Mouse (Mus musculus) midbrain, embryonic 13.5 days (tissue): ENCODE results near the gene Ube2l3. TPM values are rescaled to one million over a fixed set of nuclear protein-coding genes. Genes with fewer than 3 reads are reported as not detected.

Experiments
- ATAC-seq: fragments of 200-750 bp; cut with Nextera tagmentation; 2 replicates; pipeline ENCODE4 v1.8.0; 2017; ENCODE audit warnings: mild to moderate bottlenecking, moderate TSS enrichment, moderate library complexity
- H3K27ac ChIP-seq: fragments of 300-500 bp; sonication (generic); 2 replicates; pipeline ENCODE4 v1.5.1; 2015; ENCODE audit warnings: inconsistent platforms, mild to moderate bottlenecking, moderate library complexity
- H3K27me3 ChIP-seq: fragments of 300-500 bp; sonication (generic); 2 replicates; pipeline ENCODE4 v1.6.1; 2015; ENCODE audit warnings: mild to moderate bottlenecking, inconsistent platforms
- H3K36me3 ChIP-seq: fragments of 300-500 bp; sonication (generic); 2 replicates; pipeline ENCODE4 v1.6.1; 2015; ENCODE audit warnings: mild to moderate bottlenecking, inconsistent platforms
- H3K4me1 ChIP-seq: fragments of 300-500 bp; sonication (generic); replicated peaks from 2 replicates; pipeline ENCODE4 v1.6.1; 2015; ENCODE audit warnings: inconsistent platforms
- H3K4me2 ChIP-seq: fragments of 300-500 bp; sonication (generic); replicated peaks from 2 replicates; pipeline ENCODE4 v1.6.1; 2015; ENCODE audit warnings: moderate library complexity, mild to moderate bottlenecking, inconsistent platforms
- H3K4me3 ChIP-seq: fragments of 300-500 bp; sonication (generic); replicated peaks from 2 replicates; pipeline ENCODE4 v1.5.1; 2015; ENCODE audit warnings: mild to moderate bottlenecking, inconsistent platforms
- H3K9ac ChIP-seq: fragments of 300-500 bp; sonication (generic); replicated peaks from 2 replicates; pipeline ENCODE4 v1.6.1; 2015; ENCODE audit warnings: mild to moderate bottlenecking, inconsistent platforms
- H3K9me3 ChIP-seq: fragments of 300-500 bp; sonication (generic); 2 replicates; pipeline ENCODE4 v1.6.1; 2016; ENCODE audit warnings: mild to moderate bottlenecking, inconsistent platforms
- WGBS: fragments of 180-500 bp; shearing (Covaris S2); methylation state at CpG from one replicate; pipeline ENCODE4 v1.1.7; 2015; 5-methylcytosine and 5-hydroxymethylcytosine counted together
- polyA plus RNA-seq: library from polyadenylated mRNA; unstranded; fragments of >200 nt; fragmentation: Nextera tagmentation; extraction: Ambion mirVana; gene quantifications from 2 replicates; pipeline ENCODE4 v1.2.1, GENCODE M21; 2015

Ube2l3 gene
- polyA plus RNA-seq, 1 experiment from 2014 or later: 342 TPM

DNA sequence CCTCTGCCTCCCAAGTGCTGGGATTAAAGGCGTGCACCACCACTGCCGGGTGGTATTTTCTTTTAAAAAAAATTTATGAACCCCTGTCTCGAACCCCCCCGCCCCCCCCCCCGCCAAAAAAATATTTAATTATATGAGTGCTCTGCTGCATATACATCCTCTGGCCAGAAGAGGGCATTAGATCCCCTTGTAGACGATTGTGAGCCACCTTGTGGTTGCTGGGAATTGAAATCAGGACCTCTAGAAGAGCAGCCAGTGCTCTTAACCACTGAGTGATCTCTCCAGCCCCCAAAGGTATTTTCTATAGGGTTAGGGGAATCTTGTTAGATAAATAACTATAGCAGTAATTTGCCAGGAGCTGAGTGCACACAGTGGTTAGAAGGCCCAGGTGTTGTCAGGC, 2.5 kb upstream of the Ube2l3 start:
- no peak overlapping the region for H3K4me3 ChIP-seq
- H3K27me3 ChIP-seq: peaks cover 7% of the 10 kb centered on the region; the same call in 1 of the 2 replicates
- WGBS: 10% methylated on average over 6 of the region's 6 CpGs
- H3K27ac ChIP-seq: no peak overlapping the region
- H3K4me1 ChIP-seq: peaks cover 21% of the 10 kb centered on the region
- no peak for ATAC-seq
- H3K36me3 ChIP-seq: no peaks in the 10 kb centered on the region
- no peak overlapping the region for H3K4me2 ChIP-seq
- H3K9me3 ChIP-seq: no peaks in the 10 kb centered on the region
- no peak overlapping the region for H3K9ac ChIP-seq

DNA sequence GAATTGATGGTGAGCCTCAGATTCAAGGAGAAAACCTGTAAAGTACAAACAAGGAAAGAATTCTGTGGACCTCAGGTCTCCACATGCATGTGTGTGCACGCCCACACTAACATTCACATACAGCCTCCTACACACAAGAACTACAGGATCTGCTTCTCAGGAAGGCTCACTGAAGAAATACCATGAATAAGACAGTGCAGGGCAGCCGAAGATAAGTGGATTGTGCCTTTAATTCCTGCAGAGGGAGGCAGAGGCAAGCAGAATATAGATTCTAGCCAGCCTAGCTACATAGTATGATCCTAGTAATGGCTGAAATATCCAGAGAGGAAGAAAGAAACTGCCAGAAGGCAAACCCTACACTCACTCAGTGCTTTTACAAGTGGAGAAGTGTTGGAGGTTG, 472 bp downstream of the Ube2l3 start:
- H3K4me3 ChIP-seq: peak overlapping the region; percentile 99; the same call in 1 of the 2 replicates
- WGBS: 59% methylated on average over 2 of the region's 2 CpGs
- peaks cover 20% of the 10 kb centered on the region for H3K4me1 ChIP-seq
- H3K27me3 ChIP-seq: peaks cover 7% of the 10 kb centered on the region; the same call in 1 of the 2 replicates
- H3K4me2 ChIP-seq: no peak overlapping the region
- H3K27ac ChIP-seq: no peak overlapping the region
- H3K9me3 ChIP-seq: no peaks in the 10 kb centered on the region
- H3K9ac ChIP-seq: no peak overlapping the region
- no peaks in the 10 kb centered on the region for H3K36me3 ChIP-seq
- ATAC-seq: peak; percentile 32

- H3K4me1 ChIP-seq: peaks cover 20% of the 10 kb centered on the region
- H3K4me3 ChIP-seq: peak overlapping the region; percentile 99
- no peaks in the 10 kb centered on the region for H3K36me3 ChIP-seq
- WGBS: under 1% methylated on average over 72 of the region's 72 CpGs
- H3K9me3 ChIP-seq: no peaks in the 10 kb centered on the region
- peak; percentile 86 for ATAC-seq
- H3K27me3 ChIP-seq: peaks cover 2% of the 10 kb centered on the region; the same call in 1 of the 2 replicates
- H3K27ac ChIP-seq: peak overlapping the region; percentile 82
- peak overlapping the region; percentile 89 for H3K4me2 ChIP-seq
- H3K9ac ChIP-seq: peak overlapping the region; percentile 99
Observed at GRCm38 (mm10) chr16:17200953-17201707, 1.3 kb downstream of the Ube2l3 start.

- peak; percentile 5; the same call in 1 of the 2 replicates for ATAC-seq
- Histone ChIP-seq H3K4me2 (peak overlapping the region; percentile 89), H3K36me3 (no peaks in the 10 kb centered on the region), H3K9ac (peak overlapping the region; percentile 99), H3K27me3 (no peaks in the 10 kb centered on the region), H3K9me3 (no peaks in the 10 kb centered on the region), H3K4me1 (peaks cover 20% of the 10 kb centered on the region), H3K27ac (peak overlapping the region; percentile 82), H3K4me3 (peak overlapping the region; percentile 99)
- 9% methylated on average over 24 of the region's 24 CpGs for WGBS
Observed at GRCm38 (mm10) chr16:17200121-17200952, 2.1 kb downstream of the Ube2l3 start.

GRCm38 (mm10) chr16:17193823-17194222, 8.6 kb downstream of the Ube2l3 start:
- no peak overlapping the region for H3K27ac ChIP-seq
- H3K27me3 ChIP-seq: no peaks in the 10 kb centered on the region
- no peak overlapping the region for H3K9ac ChIP-seq
- WGBS: 96% methylated on average over 4 of the region's 4 CpGs
- H3K36me3 ChIP-seq: peaks cover 11% of the 10 kb centered on the region
- H3K9me3 ChIP-seq: no peaks in the 10 kb centered on the region
- H3K4me1 ChIP-seq: peaks cover 1% of the 10 kb centered on the region; the same call in 1 of the 2 replicates
- ATAC-seq: no peak
- no peak overlapping the region for H3K4me2 ChIP-seq
- no peak overlapping the region for H3K4me3 ChIP-seq

DNA sequence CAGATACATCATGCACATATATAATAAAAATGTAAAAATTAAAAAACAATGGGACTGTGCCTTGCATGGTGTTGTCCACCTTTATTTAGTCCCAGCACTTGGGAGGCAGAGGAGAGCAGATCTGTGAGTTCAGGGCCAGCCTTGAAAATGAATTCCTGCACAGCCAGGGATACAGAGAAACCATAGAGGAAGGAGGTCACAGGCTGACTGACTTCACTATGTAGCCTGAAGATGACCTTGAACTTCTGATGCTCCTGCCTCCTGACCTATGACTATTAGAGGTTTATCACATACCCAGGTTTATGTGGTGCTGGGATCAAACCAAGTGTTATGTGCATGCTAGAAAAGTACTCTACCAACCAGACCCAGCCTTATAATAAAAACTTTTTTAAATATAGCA, 17.0 kb downstream of the Ube2l3 start:
- H3K9me3 ChIP-seq: no peaks in the 10 kb centered on the region
- H3K4me3 ChIP-seq: no peak overlapping the region
- ATAC-seq: no peak
- H3K4me1 ChIP-seq: no peaks in the 10 kb centered on the region
- no peak overlapping the region for H3K9ac ChIP-seq
- H3K36me3 ChIP-seq: peaks cover 20% of the 10 kb centered on the region
- H3K4me2 ChIP-seq: no peak overlapping the region
- H3K27me3 ChIP-seq: no peaks in the 10 kb centered on the region
- H3K27ac ChIP-seq: no peak overlapping the region

DNA sequence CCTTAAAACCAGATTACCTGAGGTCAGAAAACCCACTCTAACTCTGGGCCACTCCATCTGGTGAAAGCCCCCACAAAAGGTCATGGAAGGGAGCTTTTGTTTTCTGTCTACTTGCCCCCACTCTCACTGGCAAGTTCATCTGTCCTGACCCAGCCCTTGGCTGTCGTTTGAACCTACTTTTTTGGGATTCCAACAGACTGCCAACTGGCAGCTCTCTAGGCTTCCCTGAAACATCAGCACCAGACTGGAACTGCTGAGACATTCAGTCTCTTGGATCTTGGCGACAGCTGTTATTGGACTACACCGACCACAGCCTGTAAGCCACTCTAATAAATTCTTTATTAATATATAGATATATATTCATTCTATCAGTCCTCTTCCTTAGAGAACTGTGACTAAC, 19.4 kb downstream of the Ube2l3 start:
- H3K4me3 ChIP-seq: no peak overlapping the region
- ATAC-seq: no peak
- H3K36me3 ChIP-seq: peaks cover 16% of the 10 kb centered on the region

DNA sequence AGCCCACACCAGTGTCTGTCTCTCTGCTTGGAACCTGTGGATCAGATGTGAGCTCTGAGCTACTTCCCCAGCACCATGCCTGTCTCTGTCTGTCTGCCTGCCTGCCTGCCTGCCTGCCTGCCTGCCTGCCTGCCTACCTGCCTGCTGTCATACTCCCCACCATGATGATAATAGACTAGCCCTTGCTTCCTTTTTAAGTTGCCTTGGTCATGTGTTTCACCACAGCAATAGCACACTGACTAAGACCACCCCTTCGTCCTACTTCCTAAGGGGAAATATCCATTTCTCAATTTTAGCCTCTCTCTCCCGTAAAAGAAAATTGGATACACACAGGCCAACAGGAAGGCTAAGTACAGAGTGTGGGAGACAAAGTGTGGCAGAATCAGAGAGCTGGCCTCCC, 20.3 kb downstream of the Ube2l3 start:
- no peak overlapping the region for H3K4me2 ChIP-seq
- no peaks in the 10 kb centered on the region for H3K9me3 ChIP-seq
- H3K4me1 ChIP-seq: no peaks in the 10 kb centered on the region
- no peak overlapping the region for H3K27ac ChIP-seq
- 90% methylated on average over 2 of the region's 2 CpGs for WGBS
- H3K4me3 ChIP-seq: no peak overlapping the region
- no peak overlapping the region for H3K9ac ChIP-seq
- H3K27me3 ChIP-seq: no peaks in the 10 kb centered on the region
- peaks cover 16% of the 10 kb centered on the region for H3K36me3 ChIP-seq
- no peak for ATAC-seq

More for the DNA sequence above, 19.4 kb downstream of the Ube2l3 start:
- Histone ChIP-seq H3K4me1 (no peaks in the 10 kb centered on the region), H3K9ac (no peak overlapping the region), H3K27ac (no peak overlapping the region), H3K27me3 (no peaks in the 10 kb centered on the region), H3K4me2 (no peak overlapping the region), H3K9me3 (no peaks in the 10 kb centered on the region)
- 88% methylated on average over 3 of the region's 3 CpGs for WGBS

GRCm38 (mm10) chr16:17181382-17181781, 21.1 kb downstream of the Ube2l3 start:
- Histone ChIP-seq H3K4me1 (no peaks in the 10 kb centered on the region), H3K27ac (no peak overlapping the region), H3K4me3 (no peak overlapping the region), H3K36me3 (peaks cover 16% of the 10 kb centered on the region), H3K9me3 (no peaks in the 10 kb centered on the region), H3K9ac (no peak overlapping the region), H3K4me2 (no peak overlapping the region), H3K27me3 (no peaks in the 10 kb centered on the region)
- 91% methylated on average over 4 of the region's 4 CpGs for WGBS
- no peak for ATAC-seq

GRCm38 (mm10) chr16:17179706-17180105, 22.7 kb downstream of the Ube2l3 start:
- H3K9ac ChIP-seq: no peak overlapping the region
- ATAC-seq: no peak
- peaks cover 17% of the 10 kb centered on the region for H3K36me3 ChIP-seq
- no peak overlapping the region for H3K4me2 ChIP-seq
- H3K4me1 ChIP-seq: no peaks in the 10 kb centered on the region
- 95% methylated on average over 3 of the region's 3 CpGs for WGBS
- H3K27me3 ChIP-seq: no peaks in the 10 kb centered on the region
- no peak overlapping the region for H3K4me3 ChIP-seq
- H3K9me3 ChIP-seq: no peaks in the 10 kb centered on the region
- H3K27ac ChIP-seq: no peak overlapping the region

- Histone ChIP-seq H3K36me3 (peaks cover 32% of the 10 kb centered on the region), H3K4me3 (no peak overlapping the region), H3K27ac (no peak overlapping the region), H3K4me1 (no peaks in the 10 kb centered on the region), H3K9ac (no peak overlapping the region), H3K4me2 (no peak overlapping the region), H3K9me3 (no peaks in the 10 kb centered on the region), H3K27me3 (no peaks in the 10 kb centered on the region)
- no peak for ATAC-seq
- WGBS: 96% methylated on average over 1 of the region's 1 CpGs
Observed at GRCm38 (mm10) chr16:17177623-17178170, 24.8 kb downstream of the Ube2l3 start.

DNA sequence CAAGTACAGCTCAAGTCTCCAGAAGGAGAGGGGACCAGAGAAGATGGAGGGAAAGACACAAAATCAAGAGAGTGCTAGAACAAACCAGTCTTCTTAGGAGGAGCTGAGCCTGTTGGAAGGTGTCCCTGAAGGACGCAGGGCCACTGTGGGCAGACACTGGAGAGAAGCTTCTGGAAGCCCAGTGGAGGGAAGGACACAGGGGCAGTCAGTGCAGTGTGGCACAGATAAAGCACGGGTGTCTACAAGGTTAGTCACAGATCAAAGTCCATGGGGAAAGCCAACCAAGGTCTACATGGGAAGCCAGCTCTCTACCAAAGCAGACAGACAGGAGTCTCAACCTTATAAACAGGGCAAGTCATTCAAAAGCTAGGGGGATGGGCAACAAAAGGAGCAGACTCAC, 26.7 kb downstream of the Ube2l3 start:
- Histone ChIP-seq H3K9me3 (no peaks in the 10 kb centered on the region), H3K27ac (no peak overlapping the region), H3K4me3 (no peak overlapping the region), H3K36me3 (peaks cover 41% of the 10 kb centered on the region), H3K27me3 (no peaks in the 10 kb centered on the region), H3K4me2 (no peak overlapping the region), H3K4me1 (no peaks in the 10 kb centered on the region), H3K9ac (no peak overlapping the region)
- WGBS: 87% methylated on average over 2 of the region's 2 CpGs
- no peak for ATAC-seq
